Mouse (Mus musculus) central nervous system, embryonic 18 days (tissue): Measurements from ENCODE around the gene Gm21983. TPM values are rescaled to one million over a fixed set of nuclear protein-coding genes. Genes with fewer than 3 reads are reported as not detected.

Source experiments
- polyA plus RNA-seq: library from polyadenylated mRNA; depleted of rRNA; stranded (reverse); fragments of >200 nt; gene quantifications from 2 replicates; pipeline ENCODE4 v1.2.3, GENCODE M21; 2012; rRNA removed

Gene Gm21983
- polyA plus RNA-seq, result 0.07 TPM in 1 of 2 replicates, not detected in the other

DNA sequence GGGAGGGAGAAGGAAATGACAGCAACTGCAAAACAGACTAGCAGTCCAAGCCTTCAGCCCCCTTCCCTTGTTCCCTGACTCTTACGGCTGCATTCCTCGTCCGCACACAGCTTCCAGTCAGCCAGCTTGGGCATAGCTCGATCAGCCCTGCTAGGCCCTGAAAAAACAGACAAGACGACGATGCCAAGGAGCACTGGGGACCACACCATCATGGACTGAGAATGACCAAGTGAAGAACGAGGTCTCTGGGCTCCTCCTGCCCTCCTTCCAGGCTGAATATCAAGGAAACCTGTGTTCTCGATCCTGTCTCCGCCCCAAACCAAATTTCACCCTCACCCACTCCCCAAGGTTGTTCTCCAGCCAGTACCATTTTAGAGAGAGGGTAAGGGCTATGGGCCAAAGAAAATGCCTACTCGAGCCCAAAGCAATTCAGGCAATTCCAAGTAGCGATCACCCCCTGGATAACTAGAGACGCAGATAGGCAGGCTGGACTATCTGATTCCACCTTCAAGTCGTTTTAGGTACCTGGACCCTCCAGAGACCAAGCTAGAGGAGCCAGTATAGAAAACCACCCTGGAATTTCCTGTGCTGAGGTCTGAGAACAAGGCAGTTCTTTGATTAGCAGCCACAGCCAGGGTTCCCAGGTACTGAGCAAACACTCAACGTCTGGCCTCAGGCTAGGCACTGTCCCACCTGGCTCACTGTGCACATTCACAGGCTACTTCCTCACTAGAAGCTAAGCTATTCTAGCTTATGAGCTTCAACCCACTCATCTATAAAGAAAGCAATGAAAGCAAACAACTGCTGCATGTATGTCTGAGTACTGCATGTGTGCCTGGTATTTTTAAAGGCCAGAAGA, at the start of gene Gm21983, which contains the start of gene Mia:
Gm21983 (minus strand) TSS at position 250 of the 859 bp plus-strand sequence.
Mia (minus strand) TSS at position 321 of the 859 bp plus-strand sequence.

DNA sequence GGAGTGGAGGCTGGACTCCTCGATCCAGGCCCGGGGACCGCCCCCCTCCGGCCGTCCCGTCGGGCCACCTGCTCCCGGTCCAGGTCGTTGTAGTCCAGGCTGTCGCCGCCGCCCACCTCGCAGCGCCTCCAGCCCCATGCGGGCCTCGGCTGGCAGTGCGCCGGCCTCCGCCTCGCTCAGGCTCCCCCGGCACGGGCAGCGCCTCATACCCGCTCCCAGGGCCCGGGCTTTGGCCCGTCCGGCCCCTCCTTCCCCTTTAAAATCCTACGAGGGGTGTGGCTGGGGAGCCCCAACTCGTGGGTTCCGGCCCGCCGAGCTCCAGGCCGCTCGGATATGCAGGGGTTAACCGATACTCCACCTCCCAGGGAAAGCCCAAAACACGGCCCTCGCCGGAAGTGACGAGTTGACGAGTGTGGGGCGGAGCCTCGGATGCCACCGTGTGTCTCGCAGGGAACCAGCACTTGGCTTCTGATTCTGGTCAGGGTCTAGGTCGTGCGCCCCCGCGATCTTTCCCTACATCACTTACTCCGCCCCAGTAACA, 47.5 kb upstream of the Gm21983 start, which contains the start of gene Itpkc:
Itpkc (minus strand) TSS at position 381 of the 541 bp plus-strand sequence.

DNA sequence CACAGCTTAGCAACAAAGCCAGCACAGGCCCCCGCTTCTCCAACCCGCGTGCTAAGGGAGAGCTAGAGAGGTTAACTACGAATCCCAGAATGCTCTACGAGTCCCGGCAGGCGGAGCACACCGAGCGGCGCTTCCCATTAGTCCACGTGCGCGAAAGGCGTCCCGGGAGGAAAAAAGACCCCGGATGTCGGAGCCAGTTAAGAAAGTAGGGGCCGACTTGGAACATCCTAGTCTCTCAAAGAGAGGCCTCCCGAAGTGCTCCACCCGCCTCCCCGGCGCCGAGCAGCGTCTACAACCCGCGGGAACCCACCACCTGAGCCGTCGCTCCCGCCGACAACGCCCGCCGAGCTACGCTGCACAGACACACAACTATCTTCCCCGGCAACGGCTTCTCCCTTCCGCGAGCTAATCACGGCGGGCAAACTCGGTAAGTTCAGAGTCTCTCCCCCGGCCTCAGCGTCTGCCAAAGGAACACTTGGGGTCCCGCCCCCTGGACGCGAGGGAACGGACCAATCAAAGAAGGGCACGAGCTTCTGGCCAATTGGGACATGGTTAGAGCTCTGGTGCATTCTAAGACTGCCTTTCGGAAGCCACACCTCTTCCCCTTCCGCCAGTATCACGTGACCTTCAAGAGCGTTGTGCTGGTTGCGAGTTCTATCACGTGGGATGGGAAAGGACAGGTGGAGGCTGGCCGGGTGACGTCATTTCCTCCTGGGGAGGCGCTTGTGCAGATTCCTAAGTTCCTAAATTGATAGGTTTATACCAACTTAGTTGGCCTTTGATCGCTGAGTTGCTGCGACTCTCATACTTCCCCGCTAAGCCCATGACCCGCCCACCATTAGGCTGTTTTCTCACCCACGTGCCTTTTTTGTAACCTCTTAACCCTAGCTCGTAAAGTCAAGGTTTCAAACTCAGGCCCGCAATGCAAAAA, 15.1 kb upstream of the Gm21983 start, which contains the start of the genes BC024978 and Snrpa:
BC024978 (plus strand) TSS at position 101 of the 931 bp plus-strand sequence.
Snrpa (minus strand) TSS at position 591 of the 931 bp plus-strand sequence.

DNA sequence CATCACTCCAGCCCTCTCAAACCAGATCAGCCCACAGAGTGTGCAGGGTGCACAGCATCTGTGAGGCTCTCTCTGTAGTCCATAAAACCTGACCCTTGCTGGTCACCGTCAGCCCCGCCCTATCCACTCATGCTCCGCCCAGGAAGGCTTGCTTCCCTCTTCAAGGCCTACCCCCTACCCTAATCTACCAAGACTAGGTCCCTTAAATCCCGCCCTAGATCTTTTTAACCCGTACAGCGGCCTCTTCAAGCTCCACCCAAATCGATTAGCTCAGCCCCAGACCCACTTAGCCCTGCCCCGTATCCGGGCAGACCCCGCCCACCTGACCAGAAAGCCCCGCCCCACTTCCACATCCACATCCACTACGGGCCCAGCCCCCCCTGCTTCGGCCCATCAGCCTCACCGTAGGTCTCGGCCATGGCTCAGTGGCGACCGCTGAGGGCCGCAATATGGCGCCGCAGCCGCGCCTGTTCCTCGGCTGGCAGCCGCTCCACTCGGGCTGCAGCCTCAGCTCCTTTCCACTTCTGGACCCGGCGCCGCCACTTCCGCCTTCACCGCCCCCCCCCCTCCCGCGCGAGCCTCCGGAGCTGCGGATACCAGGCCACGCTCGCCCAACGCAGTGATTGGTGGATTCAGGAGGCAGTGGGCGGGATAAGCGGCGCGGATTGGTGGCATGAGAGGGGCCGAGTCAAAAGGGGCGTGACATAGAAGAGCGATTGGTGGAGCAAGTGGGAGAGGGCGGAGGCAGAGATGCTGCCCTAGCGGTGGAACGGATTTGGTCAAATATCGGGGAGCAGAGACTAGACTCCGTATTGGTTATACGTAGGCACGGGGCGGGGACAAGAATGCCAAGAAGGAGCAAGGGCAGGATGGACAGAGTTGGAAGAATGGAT, 2.3 kb downstream of the Gm21983 start, which contains the start of gene Rab4b:
Rab4b (minus strand) TSS at position 573 of the 893 bp plus-strand sequence.

DNA sequence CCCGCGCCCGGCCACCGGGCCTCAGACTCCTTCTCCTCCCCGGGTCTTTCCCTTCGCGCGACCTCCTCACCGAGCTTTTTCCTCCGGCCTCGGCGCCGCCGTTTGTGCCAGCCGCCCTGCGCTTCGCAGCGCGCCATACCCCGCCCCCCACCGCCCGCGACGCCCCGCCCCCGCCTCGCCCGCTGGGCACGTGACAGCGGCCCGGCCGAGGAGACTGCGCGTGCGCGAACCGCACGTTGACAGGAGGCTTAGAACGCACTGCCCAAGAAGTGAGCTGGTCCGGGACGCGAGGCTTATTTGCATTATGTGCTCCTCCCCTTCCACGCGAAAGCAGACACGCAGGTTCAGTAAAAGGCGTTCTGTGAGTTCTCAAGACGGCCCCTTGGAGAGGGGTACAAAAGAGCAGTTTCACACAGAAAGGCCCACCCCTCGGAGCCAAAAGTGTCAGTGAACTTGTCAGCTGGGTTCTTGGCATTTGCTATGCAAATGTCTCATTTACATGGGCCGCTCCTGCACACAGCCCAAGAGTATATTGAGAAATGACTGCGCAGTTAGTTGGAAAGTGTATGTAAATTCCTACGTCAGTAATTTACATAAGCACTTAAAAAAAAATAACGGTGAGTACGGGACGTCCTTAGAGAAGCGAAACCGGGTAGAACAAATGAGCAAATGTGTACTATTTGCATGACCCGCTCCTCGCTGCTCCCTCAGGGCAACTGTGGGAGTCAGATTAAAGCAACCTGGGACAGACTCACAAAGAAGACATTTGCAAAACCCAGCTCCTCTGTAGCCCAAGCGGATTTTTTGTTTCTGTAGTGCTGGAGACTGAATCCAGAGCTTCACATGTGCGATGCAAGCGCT, 14.0 kb downstream of the Gm21983 start, which contains the start of gene Egln2:
Egln2 (minus strand) TSS at position 189 of the 861 bp plus-strand sequence.

DNA sequence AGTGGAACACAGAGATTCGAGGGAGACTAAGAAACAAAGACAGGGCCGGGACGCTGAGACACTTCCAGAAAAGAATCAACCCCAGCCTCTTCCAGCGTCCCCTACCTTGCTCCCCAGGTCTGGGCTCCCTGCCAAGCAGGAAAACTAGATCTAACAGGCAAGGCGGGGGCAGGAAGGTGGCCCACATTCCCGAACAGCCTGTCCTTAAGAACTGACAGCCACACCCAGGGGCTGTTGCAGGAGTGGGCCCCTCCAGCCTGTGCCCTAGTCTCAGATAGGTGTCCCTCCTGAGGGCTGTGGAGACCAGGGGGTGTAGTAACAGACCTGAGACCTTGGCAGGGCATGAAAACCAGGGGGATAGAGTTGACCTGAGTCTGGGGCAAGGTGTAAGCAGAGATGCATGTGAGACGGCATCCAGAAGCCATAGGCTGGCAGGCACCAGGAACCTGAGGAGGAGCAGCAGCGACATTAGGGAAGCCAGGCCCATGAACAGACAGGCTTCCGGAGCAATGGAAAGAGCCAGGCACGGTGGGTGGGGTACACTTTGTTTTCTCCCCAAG, 27.6 kb downstream of the Gm21983 start, which contains the start of gene Cyp2t4:
Cyp2t4 (plus strand) TSS at position 510 of the 560 bp plus-strand sequence.

DNA sequence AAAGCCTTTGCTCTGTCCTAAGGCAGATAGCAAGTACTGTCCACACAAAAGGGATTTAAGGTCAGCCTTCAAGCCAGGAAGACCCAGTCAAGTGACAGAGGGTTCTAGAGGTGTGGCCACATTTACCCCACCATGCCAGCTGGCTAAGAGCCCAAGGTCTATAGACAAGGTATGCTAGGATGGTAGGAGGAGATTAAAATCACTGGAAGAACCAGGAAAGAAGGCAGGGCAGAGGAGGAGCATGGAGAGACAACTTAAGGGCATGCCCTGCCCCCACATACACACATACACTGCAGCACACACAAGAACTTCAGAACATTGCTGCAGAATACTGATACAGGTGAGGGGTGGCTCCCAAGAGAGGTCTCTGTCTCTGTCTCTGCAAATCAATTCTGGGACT, 61.2 kb downstream of the Gm21983 start, which contains the start of gene Cyp2f2:
Cyp2f2 (plus strand) TSS at position 234 of the 400 bp plus-strand sequence.

Other genes with a start within 250 kb of the Gm21983 start
- not detected in 2 replicates for gene Cyp2a22, start 241.7 kb downstream of the Gm21983 start, polyA plus RNA-seq
- gene Cyp2a12, start 152.0 kb downstream of the Gm21983 start, polyA plus RNA-seq, result not detected in 2 replicates
- gene Cyp2f2, start 61.2 kb downstream of the Gm21983 start, polyA plus RNA-seq, result 0.08 and 0.17 TPM in 2 replicates
- not detected in 2 replicates for gene Cyp2t4, start 27.4 kb downstream of the Gm21983 start, polyA plus RNA-seq
- gene Egln2, start 14.3 kb downstream of the Gm21983 start, polyA plus RNA-seq, result 107 and 114 TPM in 2 replicates
- gene Rab4b, start 2.2 kb downstream of the Gm21983 start, polyA plus RNA-seq, result 81.9 and 86.8 TPM in 2 replicates
- 11.9 and 25.3 TPM in 2 replicates for gene Mia, start 71 bp upstream of the Gm21983 start, polyA plus RNA-seq
- gene BC024978, start 14.7 kb upstream of the Gm21983 start, polyA plus RNA-seq, result 8.8 and 9.5 TPM in 2 replicates
- gene Snrpa, start 15.2 kb upstream of the Gm21983 start, polyA plus RNA-seq, result 313 and 339 TPM in 2 replicates
- 13.8 and 14.0 TPM in 2 replicates for gene Itpkc, start 47.6 kb upstream of the Gm21983 start, polyA plus RNA-seq
- 31.9 and 34.2 TPM in 2 replicates for gene Coq8b, start 51.9 kb upstream of the Gm21983 start, polyA plus RNA-seq
- 93.9 and 103 TPM in 2 replicates for gene Numbl, start 77.3 kb upstream of the Gm21983 start, polyA plus RNA-seq
- 26.0 and 28.6 TPM in 2 replicates for gene Ltbp4, start 156.6 kb upstream of the Gm21983 start, polyA plus RNA-seq
- gene Shkbp1, start 174.9 kb upstream of the Gm21983 start, polyA plus RNA-seq, result 100 and 119 TPM in 2 replicates
- gene Gm20479, start 176.3 kb upstream of the Gm21983 start, polyA plus RNA-seq, result 0.23 and 0.27 TPM in 2 replicates